Mouse (Mus musculus) stomach, embryonic 16.5 days (tissue): ENCODE data around the gene Dgke. TPM values are rescaled to one million over a fixed set of nuclear protein-coding genes. Genes with fewer than 3 reads are reported as not detected.

Experiments used
- polyA plus RNA-seq: library from polyadenylated mRNA; unstranded; fragments of >200 nt; fragmentation: Nextera tagmentation; extraction: Ambion mirVana; gene quantifications from 2 replicates; pipeline ENCODE4 v1.2.1, GENCODE M21; 2015

The Dgke gene
- polyA plus RNA-seq, 1 experiment from 2014 or later = 3.6 TPM

Other genes starting within 250 kb of the Dgke start
- gene Akap1, start 202.3 kb downstream of the Dgke start, polyA plus RNA-seq = 28.5 and 30.9 TPM in 2 replicates
- gene Scpep1, start 111.4 kb downstream of the Dgke start, polyA plus RNA-seq = 88.2 and 93.1 TPM in 2 replicates
- not detected in 2 replicates for gene Elobl, start 99.9 kb downstream of the Dgke start, polyA plus RNA-seq
- 10.1 and 10.7 TPM in 2 replicates for gene Coil, start 96.6 kb downstream of the Dgke start, polyA plus RNA-seq
- gene Trim25, start 67.5 kb downstream of the Dgke start, polyA plus RNA-seq = 27.8 and 29.0 TPM in 2 replicates
- gene Gm525, start 7.0 kb upstream of the Dgke start, polyA plus RNA-seq = 1.3 and 2.1 TPM in 2 replicates
- 0.52 and 1.1 TPM in 2 replicates for gene Nog, start 235.5 kb upstream of the Dgke start, polyA plus RNA-seq